Mouse (Mus musculus) kidney, adult 18-20 months (tissue): Measurements from ENCODE around the gene Gaa.
"Not testable (repeated sequence)": the region's sequence is repeated elsewhere in the genome, so short reads cannot be mapped to it uniquely, and the experiment has no call there.

ENCODE experiments used
- DNase-seq: peaks from one replicate; pipeline ENCODE4 v3.0.0; 2021

The Gaa gene

DNA sequence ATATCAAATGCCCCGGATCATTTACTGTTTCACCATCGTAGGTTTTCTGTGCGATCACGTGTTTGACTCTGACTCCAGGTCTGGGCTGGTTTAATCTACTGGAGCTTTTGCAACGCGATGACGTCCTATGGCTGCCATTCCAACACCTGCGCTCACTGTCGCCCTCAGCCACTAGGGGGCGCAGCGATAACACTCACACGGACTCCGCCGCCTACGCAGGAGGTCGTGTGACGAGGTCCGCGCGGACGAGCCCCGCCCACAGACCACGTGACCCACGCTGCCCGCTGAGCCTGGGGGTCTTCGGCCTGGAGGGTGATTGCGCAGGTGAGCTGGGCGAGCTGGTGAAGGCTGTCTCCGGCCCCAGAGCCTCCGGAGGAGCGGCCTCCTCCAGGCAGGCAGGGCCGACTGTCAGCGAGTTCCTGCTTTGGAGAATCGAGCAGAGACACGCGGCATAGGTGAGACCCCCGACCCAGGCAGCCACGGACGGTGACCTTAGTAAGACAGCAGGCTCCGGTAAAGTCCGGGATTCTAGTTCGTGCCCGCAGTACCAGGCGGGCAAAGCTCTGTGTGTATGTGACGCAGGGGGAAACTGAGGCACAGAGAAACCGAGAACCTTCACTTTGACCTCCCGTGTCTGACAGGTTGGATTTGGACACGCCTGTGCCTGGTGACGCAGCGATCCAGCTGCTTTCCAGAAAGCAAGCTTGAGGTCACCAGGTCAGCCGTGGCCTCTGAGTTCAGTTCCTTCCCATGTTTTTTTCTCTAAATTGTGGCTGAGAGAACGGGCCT, at the start of gene Gaa:
TSS of gene Gaa (plus strand) at position 120 of the 789 bp plus-strand sequence.
- DNase-seq = peak; percentile 96

DNA sequence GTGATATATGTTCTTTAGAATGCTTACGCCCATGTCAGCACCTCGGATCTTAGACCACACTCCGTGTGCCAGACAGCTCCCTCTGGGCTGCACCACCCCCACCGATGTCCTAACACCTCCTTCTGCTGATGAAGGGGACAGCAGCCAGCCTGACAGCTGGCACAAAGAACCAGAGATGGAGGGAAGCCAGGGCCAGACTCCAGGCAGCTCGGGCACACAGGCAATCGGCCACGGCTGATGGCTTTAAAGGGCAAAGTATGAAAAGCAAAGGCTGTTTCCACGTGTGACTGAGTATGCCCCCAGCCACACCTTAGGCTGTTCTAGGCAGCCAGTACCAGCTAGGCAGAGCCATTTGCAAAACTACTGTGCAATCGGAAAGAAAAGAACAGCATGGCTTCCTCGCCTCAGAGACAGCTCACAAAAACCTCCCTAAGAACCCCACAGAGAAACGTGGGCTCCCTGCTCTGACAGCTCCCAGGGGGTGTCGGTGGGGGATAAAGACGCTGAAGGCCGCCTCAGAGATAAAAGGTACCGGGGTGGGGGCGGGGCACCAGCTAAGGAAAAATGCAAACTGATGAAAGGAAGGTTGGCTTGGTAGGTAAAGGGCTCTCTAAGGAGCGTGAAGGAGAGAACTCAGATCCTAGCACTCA, 47.7 kb upstream of the Gaa start:
- peak; percentile 85 for DNase-seq

- no peak for DNase-seq
These were observed 45.7 kb upstream of the Gaa start for GRCm38 (mm10) chr11:119221812-119222510.

DNA sequence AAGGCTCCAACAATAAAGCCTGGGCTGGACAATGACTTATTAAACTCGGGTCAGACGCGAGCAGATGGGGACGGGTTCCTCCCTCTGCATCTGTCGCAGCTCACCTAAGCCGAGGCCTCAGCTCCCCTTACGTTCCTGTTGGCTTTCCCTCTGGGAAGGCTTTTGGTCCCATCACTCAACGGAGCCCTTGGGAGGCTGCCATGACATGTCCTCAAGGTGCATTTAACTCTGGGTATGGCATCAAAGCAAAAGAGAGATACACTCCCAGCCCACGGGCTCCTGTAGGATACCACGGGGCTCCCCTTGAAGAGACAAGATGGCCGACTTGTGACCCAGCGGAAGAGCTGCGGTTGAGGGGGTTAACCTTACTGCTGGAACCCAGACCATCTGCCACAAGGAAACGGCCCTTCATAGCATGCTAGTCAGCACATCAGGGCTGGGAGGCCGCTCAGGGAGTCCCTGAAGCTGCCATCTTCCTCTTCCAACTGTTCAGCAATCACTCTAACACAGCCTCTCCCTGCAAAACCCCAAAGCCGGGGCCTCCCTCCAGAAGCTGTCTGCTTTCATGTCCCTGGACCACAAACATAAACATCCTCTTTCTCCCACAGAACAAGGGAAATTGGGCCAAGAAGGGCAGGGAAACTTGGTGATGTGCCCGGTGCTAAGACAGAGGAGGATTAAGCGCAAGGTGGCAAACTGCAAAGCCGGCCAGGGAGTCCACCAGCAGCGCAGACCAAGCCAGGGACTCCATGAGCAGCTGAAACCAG, 44.4 kb upstream of the Gaa start:
- no peak for DNase-seq

DNA sequence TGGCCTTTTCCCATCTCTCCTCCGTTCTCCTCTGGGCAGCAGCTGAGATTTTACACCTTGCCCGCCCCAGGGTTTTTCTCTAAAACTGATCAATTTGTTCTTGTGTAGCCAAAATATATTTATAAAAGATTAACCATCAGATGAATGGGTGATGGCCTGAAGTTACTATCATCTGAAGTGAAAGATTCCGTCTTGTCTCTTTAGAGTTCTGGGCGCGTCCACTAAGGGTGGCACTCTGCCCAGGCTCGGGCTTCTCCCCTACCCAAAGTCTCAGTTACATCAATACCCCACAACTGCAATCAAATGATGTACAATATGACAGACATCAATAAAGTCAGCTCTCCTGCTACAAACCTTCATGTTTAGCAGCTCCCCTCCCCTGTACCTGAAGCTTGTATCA, 42.8 kb upstream of the Gaa start:
- DNase-seq = no peak

- no peak for DNase-seq
These were observed 42.1 kb upstream of the Gaa start for GRCm38 (mm10) chr11:119225634-119226033.

DNA sequence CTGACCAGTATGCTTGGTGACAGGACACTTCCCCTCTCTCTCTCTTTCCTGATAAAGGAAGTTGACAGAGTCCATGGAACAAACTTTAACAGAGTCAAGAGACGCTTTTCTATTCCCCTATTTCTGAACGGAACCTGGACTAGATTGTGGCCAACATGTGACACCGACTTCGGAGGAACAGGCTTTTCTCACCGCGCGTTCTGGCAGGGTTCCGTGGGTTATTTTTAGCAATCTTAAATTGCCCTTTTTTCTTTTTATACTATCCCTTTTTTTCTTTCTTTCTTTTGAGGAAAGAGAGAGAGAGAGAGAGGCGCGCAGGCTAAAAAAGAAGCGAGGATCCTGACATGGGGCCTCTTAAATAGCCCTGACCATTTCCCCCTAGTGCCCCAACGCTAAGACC, 40.1 kb upstream of the Gaa start:
- DNase-seq = no peak

DNA sequence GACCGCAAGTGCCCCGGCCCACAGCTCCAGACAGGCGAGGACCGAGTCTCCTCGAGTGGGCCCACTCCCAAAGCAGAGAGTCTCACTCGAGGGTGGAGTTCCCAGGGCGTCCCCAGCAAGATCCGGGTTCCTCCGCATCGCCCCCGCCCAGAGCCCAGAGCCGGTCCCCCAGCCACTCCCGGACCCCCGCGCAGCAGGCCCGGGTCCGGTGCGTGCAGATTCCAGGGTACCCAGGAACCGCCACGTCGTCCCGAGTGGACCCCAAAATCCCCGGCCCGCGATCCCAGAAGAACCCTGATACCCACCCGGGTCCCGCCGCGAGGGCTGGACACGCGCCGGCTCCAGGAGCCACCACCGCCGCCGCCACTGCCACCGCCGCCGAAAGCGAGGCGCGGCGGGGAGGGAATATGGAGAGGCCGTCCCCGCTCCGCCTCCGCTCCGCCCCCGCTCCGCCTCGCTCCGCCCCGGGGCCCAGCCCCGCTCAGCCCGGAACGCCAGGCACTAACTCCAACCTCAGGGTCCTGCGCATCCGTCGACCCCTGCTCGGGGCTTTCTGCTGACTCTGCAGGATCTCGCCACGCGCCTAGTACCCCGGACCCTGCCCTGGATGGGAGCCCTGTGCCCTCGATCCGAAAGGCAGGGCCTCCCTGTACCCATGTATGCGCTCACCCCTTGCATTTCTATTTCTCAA, 39.5 kb upstream of the Gaa start, which contains the start of the genes Tbc1d16 and Ccdc40:
TSS of gene Tbc1d16 (minus strand) at position 409 of the 691 bp plus-strand sequence.
TSS of gene Ccdc40 (plus strand) at position 482 of the 691 bp plus-strand sequence.
- peak; percentile 80 for DNase-seq

GRCm38 (mm10) chr11:119228846-119229626, 38.7 kb upstream of the Gaa start:
- DNase-seq = peak; percentile 65

DNA sequence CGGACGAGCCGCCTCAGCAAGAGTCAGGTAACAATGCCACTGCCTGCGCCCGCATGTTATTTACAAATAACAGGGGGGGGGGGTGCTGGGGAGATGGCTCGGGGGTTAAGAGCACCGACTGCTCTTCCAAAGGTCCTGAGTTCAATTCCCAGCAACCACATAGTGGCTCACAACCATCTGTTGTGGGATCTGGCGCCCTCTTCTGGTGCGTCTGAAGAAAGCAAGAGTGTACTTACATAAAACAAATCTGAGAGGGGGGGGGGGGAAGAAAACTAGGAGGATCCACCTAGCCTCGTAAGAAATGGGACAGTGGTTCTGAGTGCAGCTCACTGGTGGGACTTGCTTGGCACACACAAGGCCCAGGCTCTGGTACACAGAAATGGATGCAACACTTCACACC, 32.9 kb upstream of the Gaa start:
- no peak for DNase-seq

GRCm38 (mm10) chr11:119235596-119235995, 32.1 kb upstream of the Gaa start:
- peak; percentile 65 for DNase-seq

GRCm38 (mm10) chr11:119236354-119236753, 31.3 kb upstream of the Gaa start:
- DNase-seq = no peak

- no peak for DNase-seq
These were observed 30.7 kb upstream of the Gaa start for GRCm38 (mm10) chr11:119237007-119237406.

DNA sequence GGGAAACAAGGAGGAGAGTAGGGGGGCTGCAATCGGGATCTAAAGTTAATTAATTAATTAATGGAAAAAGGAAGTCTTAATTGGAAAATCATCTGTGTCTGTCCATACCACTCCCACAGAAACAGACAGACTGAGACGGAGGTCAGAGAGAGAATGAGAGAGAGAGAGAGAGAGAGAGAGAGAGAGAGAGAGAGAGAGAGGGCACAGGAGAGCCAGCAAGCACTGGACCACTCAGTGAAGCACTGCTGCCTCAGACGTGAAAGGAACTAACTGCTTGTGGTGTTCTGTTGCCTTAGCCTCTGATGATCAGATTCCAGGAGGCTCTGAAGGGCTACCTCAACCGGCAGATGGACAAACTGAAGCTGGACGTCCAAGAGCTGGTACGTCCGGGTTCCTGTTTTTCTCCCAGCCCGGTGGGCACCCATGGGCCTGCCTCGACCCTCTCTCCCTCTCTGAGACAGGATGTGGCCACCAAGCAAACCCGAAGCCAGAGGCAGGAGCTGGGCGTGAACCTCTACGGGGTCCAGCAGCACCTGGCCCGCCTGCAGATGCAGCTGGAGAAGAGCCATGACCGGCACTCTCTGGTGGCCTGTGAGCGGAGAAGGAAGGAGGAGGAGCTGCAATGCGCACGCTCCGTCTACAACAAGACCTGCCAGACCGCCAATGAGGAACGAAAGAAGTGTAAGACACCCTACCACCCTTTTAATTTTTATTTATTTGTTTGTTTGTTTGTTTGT, 30.0 kb upstream of the Gaa start:
- DNase-seq = no peak

- peak; percentile 58 for DNase-seq
These were observed 29.4 kb upstream of the Gaa start for GRCm38 (mm10) chr11:119238305-119238721.

- no peak for DNase-seq
These were observed 28.2 kb upstream of the Gaa start for GRCm38 (mm10) chr11:119239480-119239879.

GRCm38 (mm10) chr11:119245543-119245942, 22.1 kb upstream of the Gaa start:
- not testable (repeated sequence) for DNase-seq

DNA sequence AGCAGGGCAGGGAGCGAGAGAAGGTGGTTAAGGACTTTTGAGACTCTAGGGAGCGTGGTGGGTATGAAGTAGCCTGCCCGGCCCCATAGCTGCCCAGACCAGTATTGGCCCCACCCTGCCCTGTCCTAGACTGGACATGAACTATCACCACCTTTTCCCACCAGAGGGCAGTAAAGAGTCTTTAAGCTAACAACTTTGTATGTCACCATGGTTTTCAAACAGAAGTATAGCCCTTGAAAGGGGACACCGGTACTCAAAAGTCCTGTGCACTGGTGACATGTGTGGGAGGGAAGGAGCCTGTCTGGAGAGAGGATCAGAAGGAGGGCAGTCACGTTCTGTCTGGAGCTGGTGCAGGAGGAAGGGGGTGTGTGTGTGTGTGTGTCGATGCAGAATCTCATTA, 18.7 kb upstream of the Gaa start:
- peak; percentile 56 for DNase-seq

DNA sequence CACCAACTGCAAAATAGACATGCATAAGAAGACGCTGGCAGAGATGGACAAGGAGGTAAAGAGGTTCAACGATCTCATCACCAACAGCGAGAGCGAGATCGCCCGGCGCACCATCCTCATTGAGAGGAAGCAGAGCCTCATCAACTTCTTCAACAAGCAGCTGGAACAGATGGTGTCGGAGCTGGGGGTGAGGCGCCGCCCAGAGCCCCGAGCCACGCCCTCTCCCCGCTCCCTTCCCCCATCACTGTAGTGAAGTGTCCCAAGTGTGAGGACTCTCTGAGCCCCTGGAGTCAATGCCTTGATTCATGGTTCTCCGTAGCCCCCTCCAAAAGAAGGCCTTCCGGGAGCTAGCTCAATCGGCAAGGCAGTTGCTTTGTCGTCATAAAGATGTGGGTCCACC, 16.7 kb upstream of the Gaa start:
- no peak for DNase-seq

DNA sequence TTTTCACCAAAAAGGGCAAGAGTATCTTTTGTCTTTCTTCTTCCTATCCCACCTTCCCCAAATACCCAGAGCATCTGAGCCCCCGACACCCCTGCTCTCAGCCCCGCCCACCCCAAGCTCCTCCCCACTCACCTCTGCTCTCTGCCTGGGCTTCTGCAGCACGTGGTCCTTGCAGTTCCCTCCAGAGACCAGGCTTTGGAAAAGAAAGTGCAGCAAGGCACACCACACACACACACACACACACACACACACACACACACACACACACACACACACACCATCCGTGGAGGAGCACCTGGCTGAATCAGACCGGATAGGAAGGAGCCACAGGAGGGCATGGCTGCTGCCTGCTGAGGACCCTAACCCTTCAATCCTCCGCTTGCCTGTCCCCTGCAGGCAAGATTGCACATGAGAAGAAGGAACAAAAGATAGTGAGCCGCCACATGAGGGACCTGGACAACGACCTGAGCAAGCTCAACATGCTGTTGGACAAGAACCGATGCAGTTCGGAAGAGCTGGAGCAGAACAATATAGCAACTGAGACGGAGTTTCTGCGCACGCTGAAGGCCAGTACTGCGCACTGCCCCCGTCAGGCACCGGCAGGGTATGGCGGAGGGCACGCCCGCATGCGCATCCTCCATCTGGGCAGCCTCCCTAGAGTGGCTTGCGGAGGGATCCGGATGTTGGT, 14.7 kb upstream of the Gaa start:
- no peak for DNase-seq
